Mouse (Mus musculus): ENCODE measurements around the gene Fam241b. TPM values are rescaled to one million over a fixed set of nuclear protein-coding genes. Genes with fewer than 3 reads are reported as not detected.

Fam241b gene
- polyA plus RNA-seq, 1 experiment from 2014 or later: 0.69 TPM

DNA sequence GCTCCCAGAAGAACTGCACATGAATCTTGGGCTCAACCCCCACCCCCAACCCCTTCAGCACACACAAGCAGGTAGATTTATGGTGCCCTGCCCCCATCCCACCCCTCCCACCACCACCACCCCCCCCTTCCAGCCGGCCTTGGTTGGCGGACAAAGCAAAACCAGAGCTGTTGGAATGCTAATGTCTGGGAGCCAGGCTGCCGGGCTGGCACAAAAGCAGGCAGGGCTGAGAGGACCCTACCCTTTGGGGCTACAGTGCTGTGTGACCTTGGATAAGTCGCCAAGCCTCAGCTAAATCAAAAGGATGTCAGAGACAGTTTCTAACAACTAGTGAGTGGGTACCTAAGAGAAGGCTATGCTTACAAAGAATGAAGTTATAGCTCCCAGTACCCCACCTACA is 6.6 kb downstream of the Fam241b start:
- no peak overlapping the region for H3K9ac ChIP-seq (replicated peaks)
- peaks cover 50% of the 10 kb centered on the region for H3K27me3 ChIP-seq (ENCODE audit: insufficient read depth, low read length)
- no peak overlapping the region for H3K27ac ChIP-seq (ENCODE audit: low read depth)
- H3K4me2 ChIP-seq (ENCODE audit: low read depth, low read length): no peak overlapping the region
- no peak overlapping the region for H3K4me3 ChIP-seq (ENCODE audit: low read depth, low read length)
- no peak for TF ChIP-seq EP300 (IDR thresholded peaks at IDR 0.05; ENCODE audit: low read depth)
- TF ChIP-seq CTCF (IDR thresholded peaks at IDR 0.05; ENCODE audit: low read depth): no peak
- WGBS (ENCODE audit: insufficient replicate concordance): 22% methylated on average over 4 of the region's 4 CpGs
- H3K36me3 ChIP-seq (replicated peaks; ENCODE audit: insufficient read depth, low read length): no peaks in the 10 kb centered on the region
- no peak for DNase-seq
- ATAC-seq: no peak
- H3K4me1 ChIP-seq (ENCODE audit: insufficient read depth): no peaks in the 10 kb centered on the region
- H3K9me3 ChIP-seq (ENCODE audit: low read length): no peaks in the 10 kb centered on the region

DNA sequence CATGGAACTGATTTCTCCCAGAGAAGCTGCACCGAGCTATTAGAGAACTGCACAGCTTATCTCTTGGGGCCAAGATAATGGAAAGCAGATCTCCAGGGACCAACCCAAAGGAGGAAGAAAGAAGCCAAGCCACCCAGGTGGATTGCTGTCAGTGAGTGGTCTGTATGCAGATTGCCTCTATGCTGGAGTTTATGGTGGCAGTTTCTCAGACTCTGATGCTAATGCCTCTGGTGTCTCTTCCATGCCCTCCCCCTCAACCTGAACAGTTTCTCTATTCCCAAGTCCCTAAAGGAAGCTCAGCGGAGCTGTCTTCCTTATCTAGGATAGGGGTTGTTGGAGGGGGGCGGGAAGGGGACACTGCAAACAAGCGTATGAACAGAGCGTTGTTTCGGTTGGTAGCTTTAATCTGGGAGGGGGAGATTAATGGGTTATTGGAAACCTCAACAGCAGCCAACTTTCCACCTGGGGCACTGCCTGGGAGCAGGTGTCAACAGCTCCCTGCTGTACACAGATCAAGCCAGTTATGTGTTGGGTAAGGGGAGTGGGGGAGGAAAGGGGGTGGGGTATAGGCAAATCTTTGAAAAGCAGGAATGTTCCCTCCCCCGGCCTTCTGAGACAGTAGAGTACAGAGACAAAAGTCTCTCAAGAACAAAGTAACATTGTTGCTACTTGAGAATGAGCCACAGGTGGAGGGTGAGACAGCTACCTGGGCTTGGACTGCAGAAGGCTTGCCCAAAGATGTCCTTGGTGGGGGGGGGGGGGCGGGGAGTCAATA is 7.8 kb downstream of the Fam241b start:
- ATAC-seq (no peak), DNase-seq (no peak)
- H3K9me3 ChIP-seq (ENCODE audit: low read length): no peaks in the 10 kb centered on the region
- H3K4me1 ChIP-seq (ENCODE audit: insufficient read depth): no peaks in the 10 kb centered on the region
- no peak overlapping the region for H3K4me3 ChIP-seq (ENCODE audit: low read depth, low read length)
- WGBS (ENCODE audit: insufficient replicate concordance): 6% methylated on average over 8 of the region's 8 CpGs
- H3K27ac ChIP-seq (ENCODE audit: low read depth): no peak overlapping the region
- H3K4me2 ChIP-seq (ENCODE audit: low read depth, low read length): no peak overlapping the region
- TF ChIP-seq CTCF (IDR thresholded peaks at IDR 0.05; ENCODE audit: low read depth) (no peak), EP300 (IDR thresholded peaks at IDR 0.05; ENCODE audit: low read depth) (no peak)
- peaks cover 63% of the 10 kb centered on the region for H3K27me3 ChIP-seq (ENCODE audit: insufficient read depth, low read length)
- H3K9ac ChIP-seq (replicated peaks): no peak overlapping the region
- H3K36me3 ChIP-seq (replicated peaks; ENCODE audit: insufficient read depth, low read length): no peaks in the 10 kb centered on the region

DNA sequence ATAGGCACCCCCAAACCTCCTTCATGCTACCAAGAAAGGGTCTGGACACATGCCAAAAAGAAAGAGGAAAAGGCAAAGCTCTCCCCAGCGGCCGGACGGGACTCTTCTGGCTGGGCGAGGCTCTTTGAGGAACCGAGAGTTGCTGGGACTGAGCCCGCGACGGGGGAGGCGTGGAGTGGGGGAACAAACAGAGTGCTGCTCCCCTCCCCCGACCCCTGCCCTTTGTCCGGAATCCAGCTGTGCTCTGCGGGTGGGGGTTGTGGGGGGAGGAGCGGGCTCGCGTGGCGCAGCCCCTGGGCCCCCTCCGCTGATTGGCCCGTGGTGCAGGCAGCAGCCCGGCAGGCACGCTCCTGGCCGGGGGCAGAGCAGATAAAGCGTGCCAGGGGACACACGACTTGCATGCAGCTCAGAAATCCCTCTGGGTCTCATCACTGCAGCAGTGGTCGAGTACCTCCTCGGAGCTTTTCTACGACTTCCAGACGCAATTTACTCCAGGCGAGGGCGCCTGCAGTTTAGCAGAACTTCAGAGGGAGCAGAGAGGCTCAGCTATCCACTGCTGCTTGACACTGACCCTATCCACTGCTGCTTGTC is 10.9 kb downstream of the Fam241b start, which contains the start of gene Neurog3:
TSS of gene Neurog3 (plus strand) at position 400 of the 591 bp plus-strand sequence.
- H3K4me1 ChIP-seq (ENCODE audit: insufficient read depth): no peaks in the 10 kb centered on the region
- WGBS (ENCODE audit: insufficient replicate concordance): 4% methylated on average over 29 of the region's 29 CpGs
- H3K4me3 ChIP-seq (ENCODE audit: low read depth, low read length): no peak within 1 kb of the TSS
- ATAC-seq: no peak
- H3K27me3 ChIP-seq (ENCODE audit: insufficient read depth, low read length): peaks cover 94% of the 10 kb centered on the region
- peak within 1 kb of the TSS; percentile 39 for H3K4me2 ChIP-seq (ENCODE audit: low read depth, low read length)
- H3K9ac ChIP-seq (replicated peaks): no peak within 1 kb of the TSS
- TF ChIP-seq EP300 (IDR thresholded peaks at IDR 0.05; ENCODE audit: low read depth) (no peak), CTCF (IDR thresholded peaks at IDR 0.05; ENCODE audit: low read depth) (no peak)
- no peak within 1 kb of the TSS for H3K27ac ChIP-seq (ENCODE audit: low read depth)
- H3K9me3 ChIP-seq (ENCODE audit: low read length): no peaks in the 10 kb centered on the region
- peak; percentile 43 for DNase-seq
- H3K36me3 ChIP-seq (replicated peaks; ENCODE audit: insufficient read depth, low read length): no peaks in the 10 kb centered on the region

DNA sequence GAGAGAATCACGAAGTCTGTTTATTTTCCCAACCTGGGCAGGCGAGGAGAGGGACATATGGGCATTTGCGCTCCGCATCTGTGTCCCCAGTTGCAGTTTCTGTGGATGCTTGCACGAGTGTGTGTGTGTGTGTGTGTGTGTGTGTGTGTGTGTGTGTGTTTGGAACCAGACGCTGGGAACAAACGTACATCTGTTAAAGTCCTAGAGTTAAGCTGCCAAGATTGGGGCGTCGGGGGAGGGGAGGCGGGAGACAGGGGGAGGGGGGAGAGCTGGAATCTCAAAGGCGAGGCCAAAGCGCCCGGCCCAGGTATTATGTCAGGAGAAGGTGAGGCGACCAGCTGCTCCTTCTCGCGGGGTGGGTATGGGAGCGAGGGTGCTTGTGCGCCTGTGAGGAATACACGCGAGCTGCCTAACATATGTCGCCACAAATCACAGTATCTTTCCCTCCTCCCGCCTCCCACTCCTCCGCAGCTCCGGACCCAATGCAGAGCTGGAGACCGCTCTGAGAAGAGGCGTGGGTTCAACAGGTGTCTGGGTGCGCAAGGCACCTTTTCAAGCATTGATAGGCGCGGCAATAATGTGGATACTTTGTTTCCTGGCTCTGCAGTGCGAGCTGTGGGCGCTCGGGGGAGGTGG is 15.3 kb downstream of the Fam241b start:
- Histone ChIP-seq H3K9me3 (ENCODE audit: low read length) (no peaks in the 10 kb centered on the region), H3K27ac (ENCODE audit: low read depth) (no peak overlapping the region), H3K9ac (replicated peaks) (no peak overlapping the region), H3K27me3 (ENCODE audit: insufficient read depth, low read length) (peaks cover 62% of the 10 kb centered on the region), H3K4me3 (ENCODE audit: low read depth, low read length) (no peak overlapping the region), H3K36me3 (replicated peaks; ENCODE audit: insufficient read depth, low read length) (no peaks in the 10 kb centered on the region), H3K4me1 (ENCODE audit: insufficient read depth) (no peaks in the 10 kb centered on the region), H3K4me2 (ENCODE audit: low read depth, low read length) (no peak overlapping the region)
- ATAC-seq (no peak), DNase-seq (no peak)
- TF ChIP-seq CTCF (IDR thresholded peaks at IDR 0.05; ENCODE audit: low read depth): no peak
- no peak for TF ChIP-seq EP300 (IDR thresholded peaks at IDR 0.05; ENCODE audit: low read depth)
- WGBS (ENCODE audit: insufficient replicate concordance): 3% methylated on average over 31 of the region's 32 CpGs

DNA sequence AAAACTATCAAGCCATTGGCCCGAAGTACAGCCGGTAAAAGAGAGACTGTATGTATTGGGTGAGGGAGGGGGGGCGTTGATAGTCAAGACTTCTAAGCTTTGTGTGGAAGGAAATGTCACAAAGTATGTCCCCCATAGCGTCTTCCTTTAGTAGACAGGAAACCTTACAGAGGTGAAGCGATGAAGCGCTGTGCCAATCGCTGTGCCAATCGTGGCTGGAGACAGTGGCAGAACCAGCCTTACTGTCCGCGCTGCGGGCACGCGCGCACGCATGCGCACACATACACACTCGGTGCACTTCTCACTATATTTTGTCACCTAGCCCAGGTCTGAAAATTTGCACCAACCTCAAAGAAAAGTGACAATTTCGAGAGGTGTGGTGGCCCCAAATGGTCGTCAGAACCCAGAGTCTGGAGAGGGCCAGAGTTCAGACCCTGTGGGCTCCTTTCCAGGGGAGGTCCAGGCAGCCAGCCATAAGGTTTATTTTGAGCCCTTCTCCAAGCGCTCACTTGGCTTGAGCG is 15.9 kb downstream of the Fam241b start:
- H3K4me2 ChIP-seq (ENCODE audit: low read depth, low read length): no peak overlapping the region
- ATAC-seq (no peak), DNase-seq (no peak)
- no peaks in the 10 kb centered on the region for H3K36me3 ChIP-seq (replicated peaks; ENCODE audit: insufficient read depth, low read length)
- H3K27ac ChIP-seq (ENCODE audit: low read depth): no peak overlapping the region
- TF ChIP-seq CTCF (IDR thresholded peaks at IDR 0.05; ENCODE audit: low read depth) (no peak), EP300 (IDR thresholded peaks at IDR 0.05; ENCODE audit: low read depth) (no peak)
- peaks cover 56% of the 10 kb centered on the region for H3K27me3 ChIP-seq (ENCODE audit: insufficient read depth, low read length)
- no peak overlapping the region for H3K4me3 ChIP-seq (ENCODE audit: low read depth, low read length)
- H3K4me1 ChIP-seq (ENCODE audit: insufficient read depth): no peaks in the 10 kb centered on the region
- 39% methylated on average over 21 of the region's 21 CpGs for WGBS (ENCODE audit: insufficient replicate concordance)
- no peak overlapping the region for H3K9ac ChIP-seq (replicated peaks)
- no peaks in the 10 kb centered on the region for H3K9me3 ChIP-seq (ENCODE audit: low read length)

DNA sequence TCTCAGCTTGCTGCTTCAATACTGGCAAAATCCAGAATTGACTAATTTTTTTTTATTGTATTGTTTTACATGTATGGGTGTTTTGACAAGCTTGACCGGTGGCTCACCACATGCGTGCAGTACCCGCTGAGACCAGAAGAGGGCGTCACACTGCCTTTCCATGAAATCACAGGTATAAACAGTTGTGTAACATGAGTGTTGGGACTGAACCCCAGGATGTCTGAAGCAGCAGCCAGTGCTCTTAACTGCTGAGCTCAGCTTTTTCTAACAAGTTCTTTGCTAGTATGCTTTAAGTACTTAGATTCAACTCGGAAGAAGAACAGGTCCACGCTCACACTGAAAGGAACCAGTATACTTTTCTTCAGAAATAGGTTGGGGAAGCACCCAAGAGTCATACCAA is 16.6 kb downstream of the Fam241b start:
- no peaks in the 10 kb centered on the region for H3K36me3 ChIP-seq (replicated peaks; ENCODE audit: insufficient read depth, low read length)
- ATAC-seq: no peak
- H3K4me3 ChIP-seq (ENCODE audit: low read depth, low read length): no peak overlapping the region
- no peak for DNase-seq
- H3K27ac ChIP-seq (ENCODE audit: low read depth): no peak overlapping the region
- peaks cover 49% of the 10 kb centered on the region for H3K27me3 ChIP-seq (ENCODE audit: insufficient read depth, low read length)
- TF ChIP-seq CTCF (IDR thresholded peaks at IDR 0.05; ENCODE audit: low read depth) (peak; percentile 63), EP300 (IDR thresholded peaks at IDR 0.05; ENCODE audit: low read depth) (no peak)
- no peak overlapping the region for H3K4me2 ChIP-seq (ENCODE audit: low read depth, low read length)
- WGBS (ENCODE audit: insufficient replicate concordance): 46% methylated on average over 6 of the region's 6 CpGs
- no peaks in the 10 kb centered on the region for H3K4me1 ChIP-seq (ENCODE audit: insufficient read depth)
- H3K9ac ChIP-seq (replicated peaks): no peak overlapping the region
- H3K9me3 ChIP-seq (ENCODE audit: low read length): no peaks in the 10 kb centered on the region

All from liver, postnatal 0 days (tissue).